Mouse (Mus musculus) thymus, adult 2 months (tissue): Measurements from ENCODE around the gene Ccdc65.

Experiments
- CTCF ChIP-seq: fragments of 200-500 bp; IDR thresholded peaks from 2 replicates; pipeline ENCODE4 v1.5.1; 2012; ENCODE audit warnings: mild to moderate bottlenecking, control low read depth, low read length, moderate library complexity, borderline replicate concordance; ENCODE audit not compliant: control insufficient read depth, poor library complexity, insufficient read depth; ENCODE audit errors: extremely low read depth
- POLR2A ChIP-seq: fragments of 200-500 bp; IDR thresholded peaks from 2 replicates; pipeline ENCODE4 v1.6.1; 2012; ENCODE audit warnings: mild to moderate bottlenecking, low read length, control low read depth, moderate library complexity; ENCODE audit not compliant: control insufficient read depth, poor library complexity, insufficient read depth; ENCODE audit errors: extremely low read depth

GRCm38 (mm10) chr15:98747296-98747695 lies 39.3 kb downstream of the Ccdc65 start:
- TF ChIP-seq POLR2A (no peak), CTCF (no peak)
